Mouse (Mus musculus) brain, embryonic 14.5 days (tissue): ENCODE results near the gene Stk24.

ENCODE experiments used
- CTCF ChIP-seq: fragments of 200-500 bp; IDR thresholded peaks from 2 replicates; pipeline ENCODE4 v1.5.1; 2012; ENCODE audit warnings: inconsistent platforms, mild to moderate bottlenecking, moderate library complexity, borderline replicate concordance; ENCODE audit not compliant: insufficient read depth, insufficient read length; ENCODE audit errors: extremely low read depth
- POLR2A ChIP-seq: fragments of 200-500 bp; IDR thresholded peaks from 2 replicates; pipeline ENCODE4 v1.6.1; 2012; ENCODE audit warnings: mild to moderate bottlenecking, inconsistent platforms, borderline replicate concordance; ENCODE audit not compliant: poor library complexity, insufficient read depth, insufficient read length, severe bottlenecking; ENCODE audit errors: extremely low read depth

- TF ChIP-seq POLR2A = no peak
- TF ChIP-seq CTCF = no peak
Measured at GRCm38 (mm10) chr14:121350011-121350410, 29.8 kb downstream of the Stk24 start.
